Mouse (Mus musculus): ENCODE measurements around the gene Olfr470. TPM values are rescaled to one million over a fixed set of nuclear protein-coding genes. Genes with fewer than 3 reads are reported as not detected.
"Not testable (repeated sequence)": the region's sequence is repeated elsewhere in the genome, so short reads cannot be mapped to it uniquely, and the experiment has no call there.

Gene Olfr470
- not detected in 2 replicates for polyA plus RNA-seq (2015; fragmentation: Nextera tagmentation; extraction: Ambion mirVana)

DNA sequence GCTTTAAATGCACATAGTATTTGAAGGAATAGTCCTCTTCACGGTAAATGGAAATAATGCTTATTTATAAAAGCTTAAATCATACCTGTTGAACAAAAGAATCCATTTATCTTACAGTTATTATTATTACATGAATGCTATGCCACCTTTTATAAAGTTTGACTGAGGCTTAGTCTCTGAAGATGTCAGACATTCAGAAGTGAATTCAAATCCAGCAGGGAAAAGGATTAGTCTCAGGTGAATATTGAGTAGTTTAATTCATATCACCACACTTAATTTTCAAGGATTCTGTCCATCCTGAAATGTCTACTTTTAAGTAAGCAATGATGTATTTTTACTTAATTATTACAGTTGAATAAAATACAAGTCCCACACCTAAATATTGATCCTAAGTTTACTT is at the start of gene Olfr470:
Gene Olfr470, minus strand, starts transcription at position 101 of the 400 bp plus-strand sequence.
- not testable (repeated sequence) for H3K27me3 ChIP-seq; H3K27ac ChIP-seq (replicated peaks); H3K9ac ChIP-seq; H3K4me1 ChIP-seq; H3K36me3 ChIP-seq; H3K4me2 ChIP-seq (replicated peaks); H3K4me3 ChIP-seq (replicated peaks); H3K9me3 ChIP-seq (replicated peaks); ATAC-seq (ENCODE audit: insufficient number of reproducible peaks, low FRiP score, low TSS enrichment, low read depth)
- 78% methylated on average over 1 of the region's 1 CpGs for WGBS

DNA sequence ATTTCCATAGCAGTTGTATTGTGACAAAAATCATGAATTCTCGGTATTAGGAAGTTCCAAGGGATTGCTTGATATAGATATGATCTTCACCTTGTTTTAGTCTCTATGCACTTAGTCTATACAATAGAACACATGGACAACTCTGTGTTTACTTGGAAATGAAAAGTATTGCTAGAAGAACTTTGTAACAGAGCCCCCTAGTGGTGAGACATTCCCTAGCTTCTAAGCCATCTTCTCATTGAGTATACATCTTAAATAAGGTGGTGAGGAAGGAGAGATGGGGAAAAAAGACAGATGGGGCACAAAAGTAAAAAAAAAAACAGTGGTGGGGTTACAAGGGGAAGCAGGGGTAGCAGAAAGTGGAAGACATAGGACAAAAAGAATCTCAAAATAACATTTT is 5.6 kb downstream of the Olfr470 start:
- no peak overlapping the region for H3K27ac ChIP-seq (replicated peaks)
- H3K9ac ChIP-seq = no peak overlapping the region
- H3K4me2 ChIP-seq (replicated peaks) = no peak overlapping the region
- WGBS = 73% methylated on average over 1 of the region's 1 CpGs
- no peak overlapping the region for H3K4me3 ChIP-seq (replicated peaks)
- no peaks in the 10 kb centered on the region for H3K36me3 ChIP-seq
- no peaks in the 10 kb centered on the region for H3K9me3 ChIP-seq (replicated peaks)
- H3K4me1 ChIP-seq = no peaks in the 10 kb centered on the region
- no peak for ATAC-seq (ENCODE audit: insufficient number of reproducible peaks, low FRiP score, low TSS enrichment, low read depth)
- no peaks in the 10 kb centered on the region for H3K27me3 ChIP-seq

- H3K4me3 ChIP-seq (replicated peaks); ATAC-seq (ENCODE audit: insufficient number of reproducible peaks, low FRiP score, low TSS enrichment, low read depth); H3K4me2 ChIP-seq (replicated peaks): not testable (repeated sequence)
These were observed 21.8 kb downstream of the Olfr470 start, which contains the start of gene Olfr469 for GRCm38 (mm10) chr7:107825441-107825840. Gene Olfr469 (minus strand): TSS chr7:107825541.

GRCm38 (mm10) chr7:107823867-107824266 is 23.4 kb downstream of the Olfr470 start:
- H3K4me1 ChIP-seq; H3K4me3 ChIP-seq (replicated peaks); H3K36me3 ChIP-seq; H3K9me3 ChIP-seq (replicated peaks); H3K4me2 ChIP-seq (replicated peaks); H3K27ac ChIP-seq (replicated peaks); H3K27me3 ChIP-seq; ATAC-seq (ENCODE audit: insufficient number of reproducible peaks, low FRiP score, low TSS enrichment, low read depth); H3K9ac ChIP-seq: not testable (repeated sequence)
- WGBS = 49% methylated on average over 2 of the region's 2 CpGs

More at GRCm38 (mm10) chr7:107825441-107825840, 21.8 kb downstream of the Olfr470 start, which contains the start of gene Olfr469:
- not testable (repeated sequence) for H3K27me3 ChIP-seq; H3K4me1 ChIP-seq; H3K36me3 ChIP-seq; H3K9ac ChIP-seq; H3K9me3 ChIP-seq (replicated peaks); H3K27ac ChIP-seq (replicated peaks)

DNA sequence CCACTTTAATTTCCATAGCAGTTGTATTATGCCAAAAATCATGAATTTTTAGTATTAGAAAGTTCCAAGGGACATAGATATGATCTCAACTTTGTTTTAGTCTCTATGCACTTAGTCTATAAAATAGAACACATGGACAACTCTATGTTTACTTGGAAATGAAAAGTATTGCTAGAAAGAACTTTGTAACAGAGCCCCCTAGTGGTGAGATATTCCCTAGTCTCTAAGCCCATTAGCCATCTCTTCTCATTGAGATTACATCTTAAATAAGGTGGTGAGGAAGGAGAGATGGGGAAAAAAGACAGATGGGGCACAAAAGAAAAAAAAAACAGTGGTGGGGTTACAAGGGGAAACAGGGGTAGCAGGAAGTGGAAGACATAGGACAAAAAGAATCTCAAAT is 27.8 kb downstream of the Olfr470 start:
- no peaks in the 10 kb centered on the region for H3K4me1 ChIP-seq
- no peak overlapping the region for H3K27ac ChIP-seq (replicated peaks)
- no peak for ATAC-seq (ENCODE audit: insufficient number of reproducible peaks, low FRiP score, low TSS enrichment, low read depth)
- H3K9me3 ChIP-seq (replicated peaks) = no peaks in the 10 kb centered on the region
- H3K27me3 ChIP-seq = no peaks in the 10 kb centered on the region
- H3K9ac ChIP-seq = no peak overlapping the region
- H3K4me2 ChIP-seq (replicated peaks) = no peak overlapping the region
- no peaks in the 10 kb centered on the region for H3K36me3 ChIP-seq
- H3K4me3 ChIP-seq (replicated peaks) = no peak overlapping the region

DNA sequence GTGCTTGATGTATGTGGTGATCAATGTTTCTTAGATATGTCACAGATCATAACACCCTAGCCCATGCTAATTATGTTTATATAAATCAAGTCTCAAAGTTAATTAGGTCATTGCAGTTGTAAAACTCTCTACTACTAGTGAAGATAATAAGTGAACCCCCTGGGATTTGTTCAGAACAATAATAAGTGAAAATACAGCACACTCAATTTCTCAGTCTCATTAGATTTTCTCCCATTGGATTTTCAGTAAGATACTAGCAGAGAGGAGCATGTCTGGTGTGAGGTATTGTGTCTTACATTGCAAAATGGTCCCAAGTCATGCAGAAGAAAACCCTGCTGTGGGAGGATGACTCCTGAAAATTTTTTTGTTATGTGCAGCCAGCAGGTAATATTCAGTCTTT is 35.3 kb downstream of the Olfr470 start, which contains the start of gene Olfr467:
Gene Olfr467, plus strand, starts transcription at position 301 of the 400 bp plus-strand sequence.
- H3K27ac ChIP-seq (replicated peaks) = no peak within 1 kb of the TSS
- no peak within 1 kb of the TSS for H3K4me3 ChIP-seq (replicated peaks)
- ATAC-seq (ENCODE audit: insufficient number of reproducible peaks, low FRiP score, low TSS enrichment, low read depth) = no peak
- no peaks in the 10 kb centered on the region for H3K27me3 ChIP-seq
- H3K36me3 ChIP-seq = no peaks in the 10 kb centered on the region
- no peak within 1 kb of the TSS for H3K4me2 ChIP-seq (replicated peaks)
- H3K9me3 ChIP-seq (replicated peaks) = no peaks in the 10 kb centered on the region
- H3K9ac ChIP-seq = no peak within 1 kb of the TSS
- no peaks in the 10 kb centered on the region for H3K4me1 ChIP-seq

- no peaks in the 10 kb centered on the region for H3K36me3 ChIP-seq
- H3K9ac ChIP-seq = no peak overlapping the region
- no peaks in the 10 kb centered on the region for H3K9me3 ChIP-seq (replicated peaks)
- H3K4me2 ChIP-seq (replicated peaks) = no peak overlapping the region
- no peak overlapping the region for H3K4me3 ChIP-seq (replicated peaks)
- no peaks in the 10 kb centered on the region for H3K27me3 ChIP-seq
- no peaks in the 10 kb centered on the region for H3K4me1 ChIP-seq
- H3K27ac ChIP-seq (replicated peaks) = no peak overlapping the region
- no peak for ATAC-seq (ENCODE audit: insufficient number of reproducible peaks, low FRiP score, low TSS enrichment, low read depth)
- 49% methylated on average over 3 of the region's 3 CpGs for whole genome bisulfite sequencing
These were observed 45.2 kb downstream of the Olfr470 start for GRCm38 (mm10) chr7:107802138-107802537.

DNA sequence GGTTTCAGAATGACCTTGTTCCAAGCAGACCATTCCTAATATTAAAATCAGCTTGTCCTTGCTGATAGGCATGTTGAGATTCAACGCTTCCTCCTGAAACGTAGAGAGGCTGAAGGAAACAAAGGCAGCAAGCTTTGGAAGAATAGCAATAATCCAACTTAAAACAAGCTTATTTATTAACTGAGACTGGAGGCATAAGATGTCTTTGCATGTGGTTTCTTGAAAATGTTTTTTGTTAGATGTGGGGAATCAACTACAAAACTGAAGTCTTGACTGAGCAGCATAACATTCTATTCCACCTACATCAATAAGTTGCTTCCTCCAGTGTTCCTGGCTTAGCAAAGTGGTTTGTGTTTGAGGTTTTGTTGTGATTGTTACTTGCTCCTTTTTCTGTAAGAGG is 46.2 kb downstream of the Olfr470 start, which contains the start of gene Ovch2:
Gene Ovch2, minus strand, starts transcription at position 101 of the 400 bp plus-strand sequence.
- Histone ChIP-seq H3K4me2 (replicated peaks) (no peak within 1 kb of the TSS), H3K4me3 (replicated peaks) (no peak within 1 kb of the TSS), H3K36me3 (no peaks in the 10 kb centered on the region), H3K27ac (replicated peaks) (no peak within 1 kb of the TSS), H3K9ac (no peak within 1 kb of the TSS), H3K4me1 (no peaks in the 10 kb centered on the region), H3K27me3 (no peaks in the 10 kb centered on the region), H3K9me3 (replicated peaks) (no peaks in the 10 kb centered on the region)
- no peak for ATAC-seq (ENCODE audit: insufficient number of reproducible peaks, low FRiP score, low TSS enrichment, low read depth)
- WGBS = 61% methylated on average over 2 of the region's 2 CpGs

- Histone ChIP-seq H3K27me3 (no peaks in the 10 kb centered on the region), H3K4me1 (no peaks in the 10 kb centered on the region), H3K36me3 (no peaks in the 10 kb centered on the region), H3K4me2 (replicated peaks) (no peak overlapping the region), H3K9ac (no peak overlapping the region), H3K4me3 (replicated peaks) (no peak overlapping the region), H3K9me3 (replicated peaks) (no peaks in the 10 kb centered on the region), H3K27ac (replicated peaks) (no peak overlapping the region)
- 82% methylated on average over 2 of the region's 2 CpGs for WGBS
- ATAC-seq (ENCODE audit: insufficient number of reproducible peaks, low FRiP score, low TSS enrichment, low read depth) = no peak
These were observed 50.8 kb downstream of the Olfr470 start for GRCm38 (mm10) chr7:107796500-107796899.

Other genes starting within 250 kb of the Olfr470 start
- 0.23 TPM in 1 of 2 replicates, not detected in the other for gene 5330417H12Rik, start 222.3 kb downstream of the Olfr470 start, polyA plus RNA-seq (2015; fragmentation: Nextera tagmentation; extraction: Ambion mirVana)
- 0.53 and 0.72 TPM in 2 replicates for gene Cyb5r2, start 89.5 kb downstream of the Olfr470 start, polyA plus RNA-seq (2015; fragmentation: Nextera tagmentation; extraction: Ambion mirVana)
- not detected in 2 replicates for gene Ovch2, start 46.3 kb downstream of the Olfr470 start, polyA plus RNA-seq (2015; fragmentation: Nextera tagmentation; extraction: Ambion mirVana)
- gene Olfr467, start 35.2 kb downstream of the Olfr470 start, polyA plus RNA-seq (2015; fragmentation: Nextera tagmentation; extraction: Ambion mirVana) = 0.18 TPM in 1 of 2 replicates, not detected in the other
- not detected in 2 replicates for gene Olfr469, start 21.9 kb downstream of the Olfr470 start, polyA plus RNA-seq (2015; fragmentation: Nextera tagmentation; extraction: Ambion mirVana)
- 0.15 TPM in 1 of 2 replicates, not detected in the other for gene Olfr472, start 50.4 kb upstream of the Olfr470 start, polyA plus RNA-seq (2015; fragmentation: Nextera tagmentation; extraction: Ambion mirVana)
- gene Olfr473, start 83.0 kb upstream of the Olfr470 start, polyA plus RNA-seq (2015; fragmentation: Nextera tagmentation; extraction: Ambion mirVana) = not detected in 2 replicates
- gene Olfr474, start 107.2 kb upstream of the Olfr470 start, polyA plus RNA-seq (2015; fragmentation: Nextera tagmentation; extraction: Ambion mirVana) = not detected in 2 replicates
- gene Olfr476, start 117.3 kb upstream of the Olfr470 start, polyA plus RNA-seq (2015; fragmentation: Nextera tagmentation; extraction: Ambion mirVana) = not detected in 2 replicates
- gene Olfr477, start 139.2 kb upstream of the Olfr470 start, polyA plus RNA-seq (2015; fragmentation: Nextera tagmentation; extraction: Ambion mirVana) = not detected in 2 replicates
- gene Olfr478, start 186.5 kb upstream of the Olfr470 start, polyA plus RNA-seq (2015; fragmentation: Nextera tagmentation; extraction: Ambion mirVana) = 0.16 TPM in 1 of 2 replicates, not detected in the other
- gene Olfr479, start 203.2 kb upstream of the Olfr470 start, polyA plus RNA-seq (2015; fragmentation: Nextera tagmentation; extraction: Ambion mirVana) = 0.05 and 0.09 TPM in 2 replicates
- not detected in 2 replicates for gene Olfr480, start 219.9 kb upstream of the Olfr470 start, polyA plus RNA-seq (2015; fragmentation: Nextera tagmentation; extraction: Ambion mirVana)
- gene Olfr481, start 232.4 kb upstream of the Olfr470 start, polyA plus RNA-seq (2015; fragmentation: Nextera tagmentation; extraction: Ambion mirVana) = 0.59 and 0.88 TPM in 2 replicates